Mouse (Mus musculus) CH12.LX (cell line): ENCODE data around the gene Nav3. TPM values are rescaled to one million over a fixed set of nuclear protein-coding genes. Genes with fewer than 3 reads are reported as not detected.

ENCODE experiments used
- DNase-seq: peaks from one replicate; pipeline ENCODE4 v3.0.0-alpha.2; 2013; ENCODE audit errors: extremely low read depth
- H3K27ac ChIP-seq: 2 replicates; pipeline ENCODE4 v1.5.1; 2012; ENCODE audit warnings: low read depth, mild to moderate bottlenecking, control low read depth, moderate library complexity; ENCODE audit not compliant: insufficient read depth
- H3K27me3 ChIP-seq: replicated peaks from 2 replicates; pipeline ENCODE3; 2012; ENCODE audit warnings: inconsistent platforms
- H3K36me3 ChIP-seq, 2 experiments: replicated peaks in 1 of 2; 2 replicates each; pipeline versions ENCODE3 to v1.6.1; 2012; ENCODE audit warnings: inconsistent platforms in 1 of 2, low read length in 1 of 2, mild to moderate bottlenecking in 1 of 2, mixed read lengths in 1 of 2, moderate library complexity in 1 of 2; ENCODE audit not compliant: control insufficient read depth in 1 of 2, insufficient read depth in 1 of 2
- H3K4me1 ChIP-seq, 2 experiments: 2 replicates each; pipeline ENCODE4 v1.6.1; 2012; ENCODE audit warnings: inconsistent platforms in 1 of 2, moderate library complexity in 1 of 2; ENCODE audit not compliant: insufficient read depth in 2 of 2, control insufficient read depth in 1 of 2
- H3K4me2 ChIP-seq: 2 replicates; pipeline ENCODE4 v1.6.1; 2012; ENCODE audit warnings: low read depth, mild to moderate bottlenecking, control low read depth; ENCODE audit not compliant: poor library complexity, insufficient read depth, severe bottlenecking
- H3K4me3 ChIP-seq, 3 experiments: fragments of 150-350 bp in 1 of 3; sonication (generic) in 1 of 3; replicated peaks in 1 of 3; 2 replicates each; pipeline versions ENCODE3 to v1.5.1; 2011 to 2012; ENCODE audit warnings: low read depth in 2 of 3, low read length in 2 of 3, mild to moderate bottlenecking in 2 of 3, moderate library complexity in 2 of 3, control low read depth in 1 of 3, improper control_type of control experiment in 1 of 3, inconsistent platforms in 1 of 3, mixed read lengths in 1 of 3; ENCODE audit not compliant: poor library complexity in 1 of 3
- H3K79me2 ChIP-seq: replicated peaks from 2 replicates; pipeline ENCODE4 v1.6.1; 2012; ENCODE audit warnings: mild to moderate bottlenecking, moderate library complexity; ENCODE audit not compliant: control insufficient read depth, poor library complexity, insufficient read depth, severe bottlenecking; ENCODE audit errors: extremely low read depth
- H3K9ac ChIP-seq: 2 replicates; pipeline ENCODE4 v1.6.1; 2012; ENCODE audit warnings: low read depth, mild to moderate bottlenecking, control low read depth, moderate library complexity; ENCODE audit not compliant: insufficient read depth
- H3K9me3 ChIP-seq: replicated peaks from 2 replicates; pipeline ENCODE3; 2012; ENCODE audit warnings: low read length, inconsistent platforms, mixed read lengths
- ELF1 ChIP-seq: IDR thresholded peaks from 2 replicates; pipeline ENCODE4 v1.6.1; 2014; ENCODE audit warnings: low read depth, mild to moderate bottlenecking, inconsistent platforms, low read length, improper control_type of control experiment
- IRF4 ChIP-seq: IDR thresholded peaks from 2 replicates; pipeline ENCODE4 v1.6.1; 2014; ENCODE audit warnings: low read depth, mild to moderate bottlenecking, inconsistent platforms, low read length, improper control_type of control experiment
- JUND ChIP-seq: conservative IDR thresholded peaks from 2 replicates; pipeline ENCODE4 v1.6.1; 2011; ENCODE audit warnings: low read depth, low read length, improper control_type of control experiment
- MEF2A ChIP-seq: IDR thresholded peaks from 2 replicates; pipeline ENCODE4 v1.6.1; 2014; ENCODE audit warnings: low read depth, mild to moderate bottlenecking, inconsistent platforms, low read length, improper control_type of control experiment, borderline replicate concordance
- MYC ChIP-seq: IDR thresholded peaks from 2 replicates; pipeline ENCODE4 v1.6.1; 2011; ENCODE audit warnings: low read depth, mild to moderate bottlenecking, improper control_type of control experiment, low read length
- RAD21 ChIP-seq: IDR thresholded peaks from 2 replicates; pipeline ENCODE4 v1.6.1; 2011; ENCODE audit warnings: low read depth, mild to moderate bottlenecking, low read length, improper control_type of control experiment, moderate library complexity
- RCOR1 ChIP-seq: conservative IDR thresholded peaks from 2 replicates; pipeline ENCODE4 v1.6.1; 2012; ENCODE audit warnings: low read depth, mild to moderate bottlenecking, inconsistent platforms, low read length, improper control_type of control experiment
- SIN3A ChIP-seq: IDR thresholded peaks from 2 replicates; pipeline ENCODE4 v1.6.1; 2012; ENCODE audit warnings: low read length, improper control_type of control experiment, inconsistent platforms
- TBP ChIP-seq: conservative IDR thresholded peaks from 2 replicates; pipeline ENCODE4 v1.6.1; 2011; ENCODE audit warnings: low read depth, low read length, improper control_type of control experiment
- USF1 ChIP-seq: IDR thresholded peaks from 2 replicates; pipeline ENCODE4 v1.6.1; 2014; ENCODE audit warnings: low read depth, mild to moderate bottlenecking, inconsistent platforms, low read length, improper control_type of control experiment
- ZNF384 ChIP-seq: IDR thresholded peaks from 2 replicates; pipeline ENCODE4 v1.6.1; 2012; ENCODE audit warnings: low read depth, low read length, improper control_type of control experiment, inconsistent platforms
- dilution Hi-C: fragments of 300-500 bp; cut with MboI; formaldehyde crosslinking; loops from 2 replicates; pipeline ENCODE4 v1.14.3; 2020; ENCODE audit warnings: low sequenced_read_pairs; ENCODE audit not compliant: extremely low pct_unique_long_range_greater_than_20kb, extremely low pct_ligation_motif_present
- in situ Hi-C: fragments of 300-500 bp; cut with MboI; formaldehyde crosslinking; loops from 3 replicates; pipeline ENCODE4 v1.14.3; 2019; ENCODE audit warnings: low sequenced_read_pairs, low pct_ligation_motif_present, low pct_unique_long_range_greater_than_20kb, mixed read lengths
- polyA plus RNA-seq: library from polyadenylated mRNA; unstranded; fragments of >175 nt; gene quantifications from 2 replicates; pipeline ENCODE4 v1.2.1, GENCODE M21; 2012; ENCODE audit warnings: low read depth; ENCODE audit not compliant: insufficient read length
- total RNA-seq, 2 experiments: library from RNA; depleted of rRNA; stranded (reverse); fragments of 300-350 nt in 1 of 2; fragments of >200 nt in 1 of 2; gene quantifications; 2 replicates each; pipeline ENCODE4 v1.2.3; 2012 to 2014

Nav3 gene
- total and polyA plus RNA-seq, 3 experiments, result 0.03 TPM; not detected in 2

DNA sequence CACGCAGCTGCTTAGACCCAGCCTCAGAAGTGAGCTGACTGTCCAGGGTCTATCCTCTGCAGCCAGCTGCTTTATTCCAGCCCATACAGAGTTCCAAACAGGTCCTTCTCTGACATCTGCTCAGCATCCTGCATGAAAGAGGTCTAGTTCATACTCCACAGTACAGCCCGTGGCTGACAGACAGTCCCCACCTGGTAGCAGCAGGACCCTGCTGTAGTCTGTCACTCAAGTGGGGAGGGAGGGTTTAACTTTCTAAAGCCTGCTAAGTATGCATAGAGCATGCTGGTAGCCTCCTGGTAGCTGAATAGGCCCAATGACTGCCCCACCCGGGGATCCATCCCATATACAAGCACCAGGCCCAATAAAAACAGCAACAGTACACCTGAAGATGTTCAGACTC, 40.4 kb downstream of the Nav3 start:
- Histone ChIP-seq H3K27me3 (no peaks in the 10 kb centered on the region), H3K9ac (no peak overlapping the region), H3K27ac (no peak overlapping the region), H3K4me2 (no peak overlapping the region), H3K9me3 (peaks cover 52% of the 10 kb centered on the region), H3K4me3 (no peak overlapping the region), H3K79me2 (no peaks in the 10 kb centered on the region), H3K4me1 (no peaks in the 10 kb centered on the region), H3K36me3 (no peaks in the 10 kb centered on the region)
- dilution Hi-C loops, result no loop called here
- TF ChIP-seq JUND, result no peak
- TF ChIP-seq RAD21, result no peak
- DNase-seq, result no peak
- in situ Hi-C loops, result no loop called here

GRCm38 (mm10) chr10:110413281-110413897, 42.6 kb downstream of the Nav3 start:
- TF ChIP-seq RCOR1 (no peak), SIN3A (no peak)
- TF ChIP-seq, all 38 proteins: peak for 0
- dilution Hi-C loops, result no loop called here
- in situ Hi-C loops, result no loop called here

DNA sequence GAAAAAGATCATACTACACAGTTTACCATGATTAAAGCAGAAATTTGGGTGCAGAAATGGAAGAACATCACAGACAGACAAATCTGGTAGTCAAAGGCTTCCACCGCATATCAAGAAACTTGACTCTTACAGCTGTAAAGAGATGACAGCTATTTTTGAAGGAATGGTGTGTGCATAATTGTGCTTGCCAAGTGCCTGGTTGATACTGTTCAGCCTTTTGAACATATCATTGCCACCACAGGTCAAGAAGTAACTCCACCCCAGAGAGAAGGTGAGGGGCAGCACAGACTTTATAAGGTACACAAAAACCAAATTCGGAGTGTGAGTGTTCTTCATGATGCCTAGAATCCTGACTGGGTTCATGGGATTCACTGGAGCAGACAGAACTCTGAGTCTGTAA, 53.1 kb downstream of the Nav3 start:
- Histone ChIP-seq H3K4me1 (no peaks in the 10 kb centered on the region), H3K79me2 (no peaks in the 10 kb centered on the region), H3K4me3 (no peak overlapping the region), H3K27ac (no peak overlapping the region), H3K9me3 (peaks cover 36% of the 10 kb centered on the region), H3K4me2 (no peak overlapping the region), H3K36me3 (no peaks in the 10 kb centered on the region), H3K27me3 (no peaks in the 10 kb centered on the region), H3K9ac (no peak overlapping the region)
- no peak for DNase-seq
- in situ Hi-C loops, result no loop called here
- dilution Hi-C loops, result no loop called here
- TF ChIP-seq SIN3A (no peak), TBP (no peak), USF1 (no peak), ZNF384 (no peak), JUND (no peak), RCOR1 (no peak), ELF1 (no peak), MYC (no peak), MEF2A (no peak), IRF4 (no peak)

More at GRCm38 (mm10) chr10:110413281-110413897, 42.6 kb downstream of the Nav3 start:
- no peak overlapping the region for H3K4me2 ChIP-seq
- no peak for DNase-seq
- H3K27me3 ChIP-seq, result no peaks in the 10 kb centered on the region
- no peaks in the 10 kb centered on the region for H3K4me1 ChIP-seq
- no peaks in the 10 kb centered on the region for H3K79me2 ChIP-seq
- H3K4me3 ChIP-seq, result no peak overlapping the region
- no peak overlapping the region for H3K9ac ChIP-seq
- H3K36me3 ChIP-seq, result no peaks in the 10 kb centered on the region
- no peak overlapping the region for H3K27ac ChIP-seq
- peaks cover 40% of the 10 kb centered on the region for H3K9me3 ChIP-seq
